Mouse (Mus musculus) embryonic facial prominence, embryonic 13.5 days (tissue): ENCODE results near the gene Paqr3. TPM values are rescaled to one million over a fixed set of nuclear protein-coding genes. Genes with fewer than 3 reads are reported as not detected.

Experiments
- ATAC-seq: fragments of 200-750 bp; cut with Nextera tagmentation; 2 replicates; pipeline ENCODE4 v1.8.0; 2017; ENCODE audit warnings: low read depth; ENCODE audit not compliant: insufficient number of reproducible peaks, insufficient read depth, low FRiP score, low TSS enrichment
- H3K27ac ChIP-seq: fragments of 300-500 bp; sonication (generic); 2 replicates; pipeline ENCODE4 v1.5.1; 2015; ENCODE audit warnings: moderate library complexity, mild to moderate bottlenecking, inconsistent platforms
- H3K27me3 ChIP-seq: fragments of 300-500 bp; sonication (generic); 2 replicates; pipeline ENCODE4 v1.6.1; 2015; ENCODE audit warnings: mild to moderate bottlenecking, inconsistent platforms
- H3K36me3 ChIP-seq: fragments of 300-500 bp; sonication (generic); 2 replicates; pipeline ENCODE4 v1.6.1; 2015; ENCODE audit warnings: mild to moderate bottlenecking, inconsistent platforms
- H3K4me1 ChIP-seq: fragments of 300-500 bp; sonication (generic); 2 replicates; pipeline ENCODE4 v1.6.1; 2015; ENCODE audit warnings: inconsistent platforms
- H3K4me2 ChIP-seq: fragments of 300-500 bp; sonication (generic); 2 replicates; pipeline ENCODE4 v1.6.1; 2015; ENCODE audit warnings: moderate library complexity, mild to moderate bottlenecking, inconsistent platforms
- H3K4me3 ChIP-seq: fragments of 300-500 bp; sonication (generic); 2 replicates; pipeline ENCODE4 v1.5.1; 2015; ENCODE audit warnings: mild to moderate bottlenecking, inconsistent platforms
- H3K9ac ChIP-seq: fragments of 300-500 bp; sonication (generic); 2 replicates; pipeline ENCODE4 v1.6.1; 2015; ENCODE audit warnings: mild to moderate bottlenecking, inconsistent platforms
- H3K9me3 ChIP-seq: fragments of 300-500 bp; sonication (generic); 2 replicates; pipeline ENCODE4 v1.6.1; 2016; ENCODE audit warnings: inconsistent platforms
- WGBS: fragments of 180-500 bp; shearing (Covaris S2); methylation state at CpG from one replicate; pipeline ENCODE4 v1.1.7; 2015; ENCODE audit warnings: mixed read lengths; 5-methylcytosine and 5-hydroxymethylcytosine counted together
- polyA plus RNA-seq: library from polyadenylated mRNA; unstranded; fragments of >200 nt; fragmentation: Nextera tagmentation; extraction: Ambion mirVana; gene quantifications from 2 replicates; pipeline ENCODE4 v1.2.1, GENCODE M21; 2015

Gene Paqr3
- polyA plus RNA-seq, 1 experiment from 2014 or later: 6.5 TPM

DNA sequence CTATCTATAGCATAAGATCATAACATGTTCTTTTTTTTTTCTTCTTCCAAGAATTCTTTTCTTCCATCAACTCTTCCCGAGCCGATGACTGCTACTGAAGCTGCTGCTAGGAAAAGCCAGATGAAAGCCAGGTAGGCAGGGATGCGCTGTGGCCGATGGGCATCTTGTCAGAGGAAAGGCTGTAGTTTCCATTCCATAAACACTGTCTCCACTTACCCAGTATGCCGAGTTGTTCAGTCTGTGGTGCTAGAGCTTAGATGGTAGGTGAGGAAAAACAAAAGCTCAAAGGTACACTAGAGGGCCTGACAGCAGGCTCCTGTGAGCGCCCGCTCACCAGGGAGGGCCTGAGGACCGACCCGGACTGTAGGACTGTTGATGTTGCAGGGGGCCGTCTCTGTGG lies 56.6 kb downstream of the Paqr3 start:
- Histone ChIP-seq H3K4me1 (no peaks in the 10 kb centered on the region), H3K36me3 (peaks cover 19% of the 10 kb centered on the region), H3K9ac (no peak overlapping the region), H3K27ac (no peak overlapping the region), H3K27me3 (no peaks in the 10 kb centered on the region), H3K9me3 (no peaks in the 10 kb centered on the region), H3K4me2 (no peak overlapping the region), H3K4me3 (no peak overlapping the region)
- WGBS: 82% methylated on average over 10 of the region's 10 CpGs
- no peak for ATAC-seq

- no peak overlapping the region for H3K27ac ChIP-seq
- H3K4me1 ChIP-seq: no peaks in the 10 kb centered on the region
- H3K4me2 ChIP-seq: no peak overlapping the region
- H3K27me3 ChIP-seq: no peaks in the 10 kb centered on the region
- no peak overlapping the region for H3K4me3 ChIP-seq
- H3K9me3 ChIP-seq: no peaks in the 10 kb centered on the region
- peaks cover 19% of the 10 kb centered on the region for H3K36me3 ChIP-seq
- no peak for ATAC-seq
- 90% methylated on average over 5 of the region's 5 CpGs for WGBS
- no peak overlapping the region for H3K9ac ChIP-seq
Observed at GRCm38 (mm10) chr5:97054166-97054565, 57.2 kb downstream of the Paqr3 start.

GRCm38 (mm10) chr5:97048905-97049304 lies 62.5 kb downstream of the Paqr3 start:
- H3K36me3 ChIP-seq: peaks cover 9% of the 10 kb centered on the region
- no peak for ATAC-seq
- H3K27ac ChIP-seq: no peak overlapping the region
- no peak overlapping the region for H3K9ac ChIP-seq
- H3K4me2 ChIP-seq: no peak overlapping the region
- H3K9me3 ChIP-seq: no peaks in the 10 kb centered on the region
- WGBS: 90% methylated on average over 5 of the region's 5 CpGs
- H3K4me1 ChIP-seq: no peaks in the 10 kb centered on the region
- no peak overlapping the region for H3K4me3 ChIP-seq
- H3K27me3 ChIP-seq: no peaks in the 10 kb centered on the region

- ATAC-seq: no peak
- Histone ChIP-seq H3K9ac (no peak overlapping the region), H3K4me3 (no peak overlapping the region), H3K9me3 (no peaks in the 10 kb centered on the region), H3K27me3 (no peaks in the 10 kb centered on the region), H3K4me1 (no peaks in the 10 kb centered on the region), H3K27ac (no peak overlapping the region), H3K4me2 (no peak overlapping the region), H3K36me3 (peaks cover 12% of the 10 kb centered on the region)
- WGBS: 86% methylated on average over 10 of the region's 10 CpGs
Observed at GRCm38 (mm10) chr5:97046680-97047079, 64.7 kb downstream of the Paqr3 start.

GRCm38 (mm10) chr5:97045260-97045659 lies 66.1 kb downstream of the Paqr3 start:
- H3K4me1 ChIP-seq: no peaks in the 10 kb centered on the region
- H3K36me3 ChIP-seq: peaks cover 12% of the 10 kb centered on the region
- ATAC-seq: no peak
- H3K27me3 ChIP-seq: no peaks in the 10 kb centered on the region
- WGBS: 78% methylated on average over 7 of the region's 7 CpGs
- H3K4me2 ChIP-seq: no peak overlapping the region
- no peak overlapping the region for H3K4me3 ChIP-seq
- no peaks in the 10 kb centered on the region for H3K9me3 ChIP-seq
- no peak overlapping the region for H3K9ac ChIP-seq
- H3K27ac ChIP-seq: no peak overlapping the region

Other genes with a start within 250 kb of the Paqr3 start
- gene Bmp2k, start 113.9 kb downstream of the Paqr3 start, polyA plus RNA-seq: 9.4 and 10.3 TPM in 2 replicates